Mouse (Mus musculus): ENCODE data around the gene Lsm11.

GRCm38 (mm10) chr11:45974466-45974865 lies 29.7 kb upstream of the Lsm11 start:
- no peak for TF ChIP-seq CTCF (IDR thresholded peaks at IDR 0.05; ENCODE audit: low read depth)
- no peak for TF ChIP-seq EP300 (IDR thresholded peaks at IDR 0.05; ENCODE audit: low read depth)

Data from liver, postnatal 0 days (tissue).